Mouse (Mus musculus) layer of hippocampus, postnatal 36 days (tissue): ENCODE measurements at regions not wholly inside any gene's neighbourhood (a gene's known extent, or its start where the extent isn't known, plus 50 kb on each side); places are given as distances from the start of the nearest gene placed in this dataset.

Experiments
- DNase-seq, 2 experiments: peaks; one replicate each; pipeline ENCODE4 v3.0.0; 2022

- no peak for DNase-seq
Measured at GRCm38 (mm10) chr17:87501098-87501497, 54.4 kb upstream of the Calm2 start.

GRCm38 (mm10) chr17:87501687-87502387, 55.1 kb upstream of the Calm2 start:
- DNase-seq: peak; percentile 58 to 68

- no peak for DNase-seq
Measured at GRCm38 (mm10) chr17:87502388-87503369, 55.9 kb upstream of the Calm2 start.

- no peak for DNase-seq
Measured at GRCm38 (mm10) chr17:87503491-87503890, 56.8 kb upstream of the Calm2 start.

- DNase-seq: no peak
Measured at GRCm38 (mm10) chr17:87504960-87505681, 58.4 kb upstream of the Calm2 start.

- no peak for DNase-seq
Measured at GRCm38 (mm10) chr17:87507848-87508247, 61.1 kb upstream of the Calm2 start.

GRCm38 (mm10) chr17:87508582-87509253, 62.0 kb upstream of the Calm2 start:
- no peak for DNase-seq

- DNase-seq: no peak
Measured at GRCm38 (mm10) chr17:87512000-87512611, 65.4 kb upstream of the Calm2 start.

GRCm38 (mm10) chr17:87513822-87514221, 67.1 kb upstream of the Calm2 start:
- no peak for DNase-seq

- no peak for DNase-seq
Measured at GRCm38 (mm10) chr17:87514366-87515126, 67.8 kb upstream of the Calm2 start.

GRCm38 (mm10) chr17:87517258-87517657, 70.5 kb upstream of the Calm2 start:
- no peak for DNase-seq

- no peak for DNase-seq
Measured at GRCm38 (mm10) chr17:87519454-87519853, 72.7 kb upstream of the Calm2 start.

GRCm38 (mm10) chr17:87520841-87521240, 74.1 kb upstream of the Calm2 start:
- DNase-seq: no peak

GRCm38 (mm10) chr17:87521622-87522151, 75.0 kb upstream of the Calm2 start:
- no peak for DNase-seq

GRCm38 (mm10) chr17:87522500-87523091, 75.9 kb upstream of the Calm2 start:
- DNase-seq: no peak

- DNase-seq: no peak
Measured at GRCm38 (mm10) chr17:87523643-87524042, 76.9 kb upstream of the Calm2 start.

- DNase-seq: no peak
Measured at GRCm38 (mm10) chr17:87527174-87527573, 80.4 kb upstream of the Calm2 start.

GRCm38 (mm10) chr17:87530162-87530817, 83.6 kb upstream of the Calm2 start:
- peak; percentile 83 to 86 for DNase-seq

- DNase-seq: peak in 1 of 2 experiments; percentile 8
Measured at GRCm38 (mm10) chr17:87530818-87531410, 84.2 kb upstream of the Calm2 start.
